Mouse (Mus musculus) CH12.LX (cell line): ENCODE measurements around the gene Cidec. TPM values are rescaled to one million over a fixed set of nuclear protein-coding genes. Genes with fewer than 3 reads are reported as not detected.

ENCODE experiments used
- DNase-seq: peaks from one replicate; pipeline ENCODE4 v3.0.0-alpha.2; 2013; ENCODE audit errors: extremely low read depth
- H3K27ac ChIP-seq: 2 replicates; pipeline ENCODE4 v1.5.1; 2012; ENCODE audit warnings: low read depth, mild to moderate bottlenecking, control low read depth, moderate library complexity; ENCODE audit not compliant: insufficient read depth
- H3K27me3 ChIP-seq: replicated peaks from 2 replicates; pipeline ENCODE3; 2012; ENCODE audit warnings: inconsistent platforms
- H3K36me3 ChIP-seq, 2 experiments: replicated peaks in 1 of 2; 2 replicates each; pipeline versions ENCODE3 to v1.6.1; 2012; ENCODE audit warnings: inconsistent platforms in 1 of 2, low read length in 1 of 2, mild to moderate bottlenecking in 1 of 2, mixed read lengths in 1 of 2, moderate library complexity in 1 of 2; ENCODE audit not compliant: control insufficient read depth in 1 of 2, insufficient read depth in 1 of 2
- H3K4me1 ChIP-seq, 2 experiments: 2 replicates each; pipeline ENCODE4 v1.6.1; 2012; ENCODE audit warnings: inconsistent platforms in 1 of 2, moderate library complexity in 1 of 2; ENCODE audit not compliant: insufficient read depth in 2 of 2, control insufficient read depth in 1 of 2
- H3K4me2 ChIP-seq: 2 replicates; pipeline ENCODE4 v1.6.1; 2012; ENCODE audit warnings: low read depth, mild to moderate bottlenecking, control low read depth; ENCODE audit not compliant: poor library complexity, insufficient read depth, severe bottlenecking
- H3K4me3 ChIP-seq, 3 experiments: fragments of 150-350 bp in 1 of 3; sonication (generic) in 1 of 3; replicated peaks in 1 of 3; 2 replicates each; pipeline versions ENCODE3 to v1.5.1; 2011 to 2012; ENCODE audit warnings: low read depth in 2 of 3, low read length in 2 of 3, mild to moderate bottlenecking in 2 of 3, moderate library complexity in 2 of 3, control low read depth in 1 of 3, improper control_type of control experiment in 1 of 3, inconsistent platforms in 1 of 3, mixed read lengths in 1 of 3; ENCODE audit not compliant: poor library complexity in 1 of 3
- H3K79me2 ChIP-seq: replicated peaks from 2 replicates; pipeline ENCODE4 v1.6.1; 2012; ENCODE audit warnings: mild to moderate bottlenecking, moderate library complexity; ENCODE audit not compliant: control insufficient read depth, poor library complexity, insufficient read depth, severe bottlenecking; ENCODE audit errors: extremely low read depth
- H3K9ac ChIP-seq: 2 replicates; pipeline ENCODE4 v1.6.1; 2012; ENCODE audit warnings: low read depth, mild to moderate bottlenecking, control low read depth, moderate library complexity; ENCODE audit not compliant: insufficient read depth
- H3K9me3 ChIP-seq: replicated peaks from 2 replicates; pipeline ENCODE3; 2012; ENCODE audit warnings: low read length, inconsistent platforms, mixed read lengths
- CHD1 ChIP-seq: IDR thresholded peaks from 2 replicates; pipeline ENCODE4 v1.6.1; 2012; ENCODE audit warnings: low read depth, low read length, improper control_type of control experiment, inconsistent platforms
- CHD2 ChIP-seq: IDR thresholded peaks from 2 replicates; pipeline ENCODE4 v1.6.1; 2011; ENCODE audit warnings: low read length, improper control_type of control experiment
- CTCF ChIP-seq, 2 experiments: IDR thresholded peaks in 1 of 2; conservative IDR thresholded peaks in 1 of 2; 2 replicates each; pipeline ENCODE4 v1.5.1; 2011 to 2012; ENCODE audit warnings: low read depth in 2 of 2, low read length in 2 of 2, improper control_type of control experiment in 1 of 2, inconsistent platforms in 1 of 2, mild to moderate bottlenecking in 1 of 2, moderate library complexity in 1 of 2
- E2F4 ChIP-seq: IDR thresholded peaks from 2 replicates; pipeline ENCODE4 v1.6.1; 2011; ENCODE audit warnings: low read depth, low read length, improper control_type of control experiment; ENCODE audit not compliant: insufficient replicate concordance
- EP300 ChIP-seq: IDR thresholded peaks from 2 replicates; pipeline ENCODE4 v1.6.1; 2011; ENCODE audit warnings: low read length, improper control_type of control experiment
- ETS1 ChIP-seq: conservative IDR thresholded peaks from 2 replicates; pipeline ENCODE4 v1.6.1; 2012; ENCODE audit warnings: low read depth, mild to moderate bottlenecking, inconsistent platforms, low read length, improper control_type of control experiment, moderate library complexity
- GABPA ChIP-seq: IDR thresholded peaks from 2 replicates; pipeline ENCODE4 v1.6.1; 2012; ENCODE audit warnings: low read depth, low read length, improper control_type of control experiment, inconsistent platforms; ENCODE audit not compliant: insufficient replicate concordance
- IRF4 ChIP-seq: IDR thresholded peaks from 2 replicates; pipeline ENCODE4 v1.6.1; 2014; ENCODE audit warnings: low read depth, mild to moderate bottlenecking, inconsistent platforms, low read length, improper control_type of control experiment
- JUN ChIP-seq: IDR thresholded peaks from 2 replicates; pipeline ENCODE4 v1.6.1; 2011; ENCODE audit warnings: low read depth, mild to moderate bottlenecking, low read length, improper control_type of control experiment, moderate library complexity; ENCODE audit not compliant: insufficient read depth
- JUND ChIP-seq: conservative IDR thresholded peaks from 2 replicates; pipeline ENCODE4 v1.6.1; 2011; ENCODE audit warnings: low read depth, low read length, improper control_type of control experiment
- KAT2A ChIP-seq: IDR thresholded peaks from 2 replicates; pipeline ENCODE4 v1.6.1; 2012; ENCODE audit warnings: low read length, improper control_type of control experiment, inconsistent platforms; ENCODE audit not compliant: insufficient replicate concordance
- MAFK ChIP-seq: IDR thresholded peaks from 2 replicates; pipeline ENCODE4 v1.6.1; 2011; ENCODE audit warnings: low read length, improper control_type of control experiment; ENCODE audit not compliant: insufficient replicate concordance
- MAX ChIP-seq: IDR thresholded peaks from 2 replicates; pipeline ENCODE4 v1.6.1; 2011; ENCODE audit warnings: low read length, improper control_type of control experiment
- MAZ ChIP-seq: IDR thresholded peaks from 2 replicates; pipeline ENCODE4 v1.6.1; 2012; ENCODE audit warnings: low read depth, mild to moderate bottlenecking, inconsistent platforms, low read length, improper control_type of control experiment, moderate library complexity
- MEF2A ChIP-seq: IDR thresholded peaks from 2 replicates; pipeline ENCODE4 v1.6.1; 2014; ENCODE audit warnings: low read depth, mild to moderate bottlenecking, inconsistent platforms, low read length, improper control_type of control experiment, borderline replicate concordance
- MXI1 ChIP-seq: IDR thresholded peaks from 2 replicates; pipeline ENCODE4 v1.6.1; 2011; ENCODE audit warnings: mild to moderate bottlenecking, low read depth, low read length, improper control_type of control experiment
- MYC ChIP-seq: IDR thresholded peaks from 2 replicates; pipeline ENCODE4 v1.6.1; 2011; ENCODE audit warnings: low read depth, mild to moderate bottlenecking, improper control_type of control experiment, low read length
- NELFE ChIP-seq: IDR thresholded peaks from 2 replicates; pipeline ENCODE4 v1.6.1; 2011; ENCODE audit warnings: low read depth, low read length, improper control_type of control experiment
- NRF1 ChIP-seq: IDR thresholded peaks from 2 replicates; pipeline ENCODE4 v1.6.1; 2014; ENCODE audit warnings: low read depth, mild to moderate bottlenecking, inconsistent platforms, low read length, improper control_type of control experiment, moderate library complexity
- PAX5 ChIP-seq: IDR thresholded peaks from 2 replicates; pipeline ENCODE4 v1.6.1; 2012; ENCODE audit warnings: low read length, inconsistent platforms, mixed read lengths
- POLR2A ChIP-seq: IDR thresholded peaks from 2 replicates; pipeline ENCODE4 v1.6.1; 2011; ENCODE audit warnings: low read depth, mild to moderate bottlenecking, improper control_type of control experiment, low read length
- POLR2AphosphoS2 ChIP-seq: IDR thresholded peaks from 2 replicates; pipeline ENCODE4 v1.6.1; 2011; ENCODE audit warnings: low read depth, low read length, improper control_type of control experiment
- RCOR1 ChIP-seq: conservative IDR thresholded peaks from 2 replicates; pipeline ENCODE4 v1.6.1; 2012; ENCODE audit warnings: low read depth, mild to moderate bottlenecking, inconsistent platforms, low read length, improper control_type of control experiment
- SIN3A ChIP-seq: IDR thresholded peaks from 2 replicates; pipeline ENCODE4 v1.6.1; 2012; ENCODE audit warnings: low read length, improper control_type of control experiment, inconsistent platforms
- SMC3 ChIP-seq: IDR thresholded peaks from 2 replicates; pipeline ENCODE4 v1.6.1; 2011; ENCODE audit warnings: low read depth, low read length, improper control_type of control experiment
- TBP ChIP-seq: conservative IDR thresholded peaks from 2 replicates; pipeline ENCODE4 v1.6.1; 2011; ENCODE audit warnings: low read depth, low read length, improper control_type of control experiment
- TCF12 ChIP-seq: IDR thresholded peaks from 2 replicates; pipeline ENCODE4 v1.6.1; 2014; ENCODE audit warnings: low read depth, mild to moderate bottlenecking, inconsistent platforms, low read length, improper control_type of control experiment
- UBTF ChIP-seq: IDR thresholded peaks from 2 replicates; pipeline ENCODE4 v1.6.1; 2012; ENCODE audit warnings: low read depth, mild to moderate bottlenecking, inconsistent platforms, low read length, improper control_type of control experiment, moderate library complexity
- USF1 ChIP-seq: IDR thresholded peaks from 2 replicates; pipeline ENCODE4 v1.6.1; 2014; ENCODE audit warnings: low read depth, mild to moderate bottlenecking, inconsistent platforms, low read length, improper control_type of control experiment
- USF2 ChIP-seq: conservative IDR thresholded peaks from 2 replicates; pipeline ENCODE4 v1.6.1; 2011; ENCODE audit warnings: low read depth, low read length, improper control_type of control experiment
- ZC3H11A ChIP-seq: IDR thresholded peaks from 2 replicates; pipeline ENCODE4 v1.6.1; 2012; ENCODE audit warnings: low read depth, mild to moderate bottlenecking, inconsistent platforms, low read length, improper control_type of control experiment
- ZKSCAN1 ChIP-seq: IDR thresholded peaks from 2 replicates; pipeline ENCODE4 v1.6.1; 2012; ENCODE audit warnings: low read depth, inconsistent platforms, low read length, improper control_type of control experiment, borderline replicate concordance
- ZMIZ1 ChIP-seq: IDR thresholded peaks from 2 replicates; pipeline ENCODE4 v1.6.1; 2012; ENCODE audit warnings: low read depth, mild to moderate bottlenecking, inconsistent platforms, low read length, improper control_type of control experiment
- ZNF384 ChIP-seq: IDR thresholded peaks from 2 replicates; pipeline ENCODE4 v1.6.1; 2012; ENCODE audit warnings: low read depth, low read length, improper control_type of control experiment, inconsistent platforms
- dilution Hi-C: fragments of 300-500 bp; cut with MboI; formaldehyde crosslinking; loops from 2 replicates; pipeline ENCODE4 v1.14.3; 2020; ENCODE audit warnings: low sequenced_read_pairs; ENCODE audit not compliant: extremely low pct_unique_long_range_greater_than_20kb, extremely low pct_ligation_motif_present
- in situ Hi-C: fragments of 300-500 bp; cut with MboI; formaldehyde crosslinking; loops from 3 replicates; pipeline ENCODE4 v1.14.3; 2019; ENCODE audit warnings: low sequenced_read_pairs, low pct_ligation_motif_present, low pct_unique_long_range_greater_than_20kb, mixed read lengths
- polyA plus RNA-seq: library from polyadenylated mRNA; unstranded; fragments of >175 nt; gene quantifications from 2 replicates; pipeline ENCODE4 v1.2.1, GENCODE M21; 2012; ENCODE audit warnings: low read depth; ENCODE audit not compliant: insufficient read length
- total RNA-seq, 2 experiments: library from RNA; depleted of rRNA; stranded (reverse); fragments of 300-350 nt in 1 of 2; fragments of >200 nt in 1 of 2; gene quantifications; 2 replicates each; pipeline ENCODE4 v1.2.3; 2012 to 2014

Cidec gene
- total and polyA plus RNA-seq, 3 experiments = not detected

- in situ Hi-C loops (no loop called here), dilution Hi-C loops (no loop called here)
- H3K36me3 ChIP-seq = no peaks in the 10 kb centered on the region
- peaks cover 23 to 48% of the 10 kb centered on the region in 2 experiments for H3K4me1 ChIP-seq
- no peak overlapping the region for H3K9ac ChIP-seq
- no peaks in the 10 kb centered on the region for H3K27me3 ChIP-seq
- no peak overlapping the region for H3K27ac ChIP-seq
- H3K9me3 ChIP-seq = no peaks in the 10 kb centered on the region
- no peak for TF ChIP-seq PAX5
- TF ChIP-seq MAFK = no peak
- TF ChIP-seq TCF12 = no peak
- no peak for TF ChIP-seq ETS1
- no peak overlapping the region for H3K4me3 ChIP-seq
- no peaks in the 10 kb centered on the region for H3K79me2 ChIP-seq
- no peak for DNase-seq
- H3K4me2 ChIP-seq = no peak overlapping the region
Observed at GRCm38 (mm10) chr6:113433661-113434060, 1.9 kb downstream of the Cidec start.

GRCm38 (mm10) chr6:113431801-113432200 is 3.8 kb downstream of the Cidec start:
- H3K4me3 ChIP-seq = no peak overlapping the region
- dilution Hi-C loops (no loop called here), in situ Hi-C loops (no loop called here)
- no peak for TF ChIP-seq NRF1
- TF ChIP-seq NELFE = no peak
- no peak for TF ChIP-seq KAT2A
- no peak for TF ChIP-seq ZC3H11A
- TF ChIP-seq TCF12 = 0 out of 2 replicates have a peak, but pooled peaks have one; percentile 21
- no peak for TF ChIP-seq MAX
- no peak for TF ChIP-seq CTCF (conservative IDR thresholded peaks at IDR 0.05 in 1 of 2, IDR thresholded peaks at IDR 0.05 in 1 of 2; ENCODE audit: low read depth in 2 of 2, low read length in 2 of 2)
- no peak for TF ChIP-seq USF1
- no peak for TF ChIP-seq ETS1
- TF ChIP-seq SIN3A = no peak
- no peak for TF ChIP-seq PAX5
- no peak for TF ChIP-seq JUND
- TF ChIP-seq JUN = no peak
- no peak for TF ChIP-seq GABPA
- no peak for TF ChIP-seq POLR2A
- no peak for TF ChIP-seq ZMIZ1
- no peak for TF ChIP-seq CHD2
- no peak for TF ChIP-seq E2F4
- no peak for TF ChIP-seq UBTF
- TF ChIP-seq IRF4 = peak; percentile 9; the same call in 1 of the 2 replicates
- no peak for TF ChIP-seq MAZ
- TF ChIP-seq SMC3 = no peak
- TF ChIP-seq USF2 = no peak
- TF ChIP-seq ZNF384 = peak; percentile 97
- TF ChIP-seq TBP = no peak
- no peak for TF ChIP-seq MYC
- TF ChIP-seq CHD1 = no peak
- no peak for TF ChIP-seq MXI1
- no peak for TF ChIP-seq POLR2AphosphoS2
- TF ChIP-seq ZKSCAN1 = no peak
- peak; percentile 47; the same call in 1 of the 2 replicates for TF ChIP-seq EP300
- 0 out of 2 replicates have a peak, but pooled peaks have one; percentile 25 for TF ChIP-seq MEF2A
- 0 out of 2 replicates have a peak, but pooled peaks have one; percentile 19 for TF ChIP-seq MAFK
- TF ChIP-seq RCOR1 = no peak

More at GRCm38 (mm10) chr6:113431801-113432200, 3.8 kb downstream of the Cidec start:
- peaks cover 5% of the 10 kb centered on the region for H3K9me3 ChIP-seq
- H3K9ac ChIP-seq = no peak overlapping the region
- peaks cover 23 to 48% of the 10 kb centered on the region in 2 experiments for H3K4me1 ChIP-seq
- no peaks in the 10 kb centered on the region for H3K27me3 ChIP-seq
- peak overlapping the region; percentile 40; the same call in 1 of the 2 replicates for H3K4me2 ChIP-seq
- H3K79me2 ChIP-seq = no peaks in the 10 kb centered on the region
- no peaks in the 10 kb centered on the region for H3K36me3 ChIP-seq
- H3K27ac ChIP-seq = no peak overlapping the region
- DNase-seq = no peak
